Mouse (Mus musculus) gastrocnemius, postnatal 10 days (tissue): Measurements from ENCODE around the gene Lsamp. TPM values are rescaled to one million over a fixed set of nuclear protein-coding genes. Genes with fewer than 3 reads are reported as not detected.

Source experiments
- DNase-seq: peaks from one replicate; pipeline ENCODE4 v3.0.0; 2021; ENCODE audit warnings: mixed read lengths
- total RNA-seq, 2 experiments: library from RNA; stranded (reverse); gene quantifications; 2 replicates each; pipeline ENCODE4 v1.2.3; 2021

Gene Lsamp
- total RNA-seq, 2 experiments from 2014 or later, result 1.6 to 2.6 TPM

DNA sequence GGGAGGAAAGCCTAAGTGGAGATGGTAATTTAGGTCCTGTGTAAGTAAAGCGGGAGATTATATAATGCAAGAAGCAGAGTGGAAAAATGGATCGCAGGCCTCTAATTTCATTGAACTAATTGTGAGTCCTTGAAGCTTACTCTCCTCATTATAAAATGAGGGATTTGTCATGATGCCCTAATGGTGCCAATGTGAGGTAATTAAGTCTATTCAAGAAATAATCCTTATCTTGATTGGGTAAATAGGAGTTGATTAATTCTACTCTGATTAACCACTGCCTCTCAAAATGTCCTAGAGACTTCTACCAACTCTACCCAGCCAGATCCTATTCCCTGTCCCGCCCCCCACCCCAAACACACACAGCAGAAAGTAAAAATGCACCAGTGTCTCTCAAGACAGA is 1802.5 kb downstream of the Lsamp start:
- no peak for DNase-seq

DNA sequence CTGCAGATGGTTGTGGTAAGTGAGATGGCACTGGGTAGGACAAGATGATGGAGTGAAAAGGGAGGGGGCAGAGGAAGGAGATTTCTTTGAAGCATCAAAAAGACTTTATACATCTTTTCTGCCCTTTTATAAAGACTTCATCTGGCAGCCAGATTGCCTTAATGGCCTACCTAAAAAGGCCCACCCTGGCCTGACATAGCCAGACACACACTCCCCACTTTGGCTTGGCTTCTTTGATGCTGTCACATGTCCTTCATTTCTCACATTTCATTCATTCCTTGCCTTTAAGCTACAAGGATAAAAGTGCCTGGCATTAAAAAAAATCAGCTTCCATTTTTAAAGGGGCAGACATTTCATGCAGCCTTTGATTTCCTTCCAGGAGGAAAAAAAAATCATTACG is 1803.0 kb downstream of the Lsamp start:
- no peak for DNase-seq

DNA sequence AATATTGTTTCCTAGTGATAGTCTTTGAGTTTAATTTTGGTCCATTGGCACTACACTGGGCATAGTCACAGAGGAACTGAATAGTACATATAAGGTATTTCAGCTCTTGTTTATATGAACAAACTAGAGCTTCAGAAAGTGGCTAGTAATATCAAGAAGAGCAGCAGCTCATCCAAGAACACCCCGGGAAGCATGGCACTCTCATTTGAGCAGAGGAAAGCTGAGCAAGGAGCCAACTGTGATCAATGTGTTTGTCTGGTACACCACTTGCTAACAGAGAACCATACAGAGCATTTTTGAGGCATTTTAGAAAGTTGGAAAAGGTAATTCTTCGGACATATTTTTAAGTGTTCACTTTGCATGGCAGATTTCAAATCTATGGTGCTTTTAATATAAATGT is 1805.9 kb downstream of the Lsamp start:
- DNase-seq, result no peak

DNA sequence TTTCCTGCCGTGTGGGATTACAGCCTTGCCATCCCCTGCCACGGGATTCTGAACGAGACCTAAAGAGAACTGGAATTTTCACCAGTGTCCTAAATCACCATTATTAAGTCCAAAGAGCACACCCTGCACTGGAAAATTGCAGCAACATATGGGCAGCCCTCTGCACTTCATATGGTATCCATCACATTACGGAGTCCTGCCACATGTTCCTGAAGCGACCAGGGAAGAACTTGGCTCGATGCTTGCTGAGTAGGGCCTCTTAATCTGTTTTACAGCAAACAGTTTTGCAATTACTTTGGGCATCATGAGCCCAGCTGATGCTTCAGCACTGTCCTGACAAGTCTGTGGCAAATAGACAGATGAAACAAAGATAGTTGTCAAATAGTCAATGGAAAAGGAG is 1836.2 kb downstream of the Lsamp start:
- no peak for DNase-seq

DNA sequence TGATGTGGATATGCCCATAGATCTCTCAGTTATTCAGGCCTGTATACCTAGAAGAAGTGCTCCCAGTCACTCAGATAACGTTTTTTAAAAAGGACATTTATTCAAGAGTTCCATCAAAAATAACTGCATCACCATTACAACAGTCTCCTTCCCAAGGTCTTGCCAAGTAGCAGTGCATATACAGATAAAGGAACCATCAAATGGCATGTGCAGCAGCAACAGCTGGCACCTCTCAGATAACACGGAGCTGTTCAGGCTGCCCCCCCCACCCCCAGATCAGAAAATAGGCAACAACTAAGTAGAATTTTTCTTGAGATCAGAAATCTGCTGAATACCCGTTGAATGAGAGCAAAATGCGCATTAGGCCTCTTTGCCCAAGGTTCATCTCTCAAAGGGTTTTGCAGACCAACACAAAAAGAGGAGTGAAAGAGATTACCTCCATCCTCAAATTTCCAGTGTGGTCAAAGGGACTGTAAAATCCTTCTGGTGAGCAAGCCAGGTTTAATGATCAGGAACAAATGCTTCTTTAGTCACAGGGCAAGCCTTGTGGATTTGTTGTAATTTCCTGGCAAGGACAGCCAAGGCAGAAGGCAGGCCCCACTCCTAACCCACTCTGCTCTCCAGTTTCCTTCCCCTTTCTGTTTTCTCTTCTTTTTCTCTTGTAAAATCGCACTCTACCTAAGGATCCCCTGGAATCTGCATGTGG is 1842.9 kb downstream of the Lsamp start:
- DNase-seq, result no peak

DNA sequence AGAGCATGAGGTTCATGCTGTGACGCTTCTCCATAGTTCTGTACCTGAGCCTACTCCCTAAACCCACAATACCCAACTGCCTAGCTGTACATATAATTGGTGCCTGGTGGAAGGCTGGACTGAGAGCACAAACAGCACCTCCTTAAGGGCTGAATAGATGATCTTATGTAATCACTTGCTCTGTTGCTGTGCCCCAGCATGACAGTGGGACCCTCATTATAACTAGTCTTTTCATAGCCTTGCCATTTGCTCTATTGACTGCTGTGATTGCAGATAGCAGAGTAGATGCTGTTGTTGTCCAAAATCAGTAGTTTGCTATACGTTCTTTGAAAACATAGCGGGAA is 1843.4 kb downstream of the Lsamp start:
- no peak for DNase-seq

DNA sequence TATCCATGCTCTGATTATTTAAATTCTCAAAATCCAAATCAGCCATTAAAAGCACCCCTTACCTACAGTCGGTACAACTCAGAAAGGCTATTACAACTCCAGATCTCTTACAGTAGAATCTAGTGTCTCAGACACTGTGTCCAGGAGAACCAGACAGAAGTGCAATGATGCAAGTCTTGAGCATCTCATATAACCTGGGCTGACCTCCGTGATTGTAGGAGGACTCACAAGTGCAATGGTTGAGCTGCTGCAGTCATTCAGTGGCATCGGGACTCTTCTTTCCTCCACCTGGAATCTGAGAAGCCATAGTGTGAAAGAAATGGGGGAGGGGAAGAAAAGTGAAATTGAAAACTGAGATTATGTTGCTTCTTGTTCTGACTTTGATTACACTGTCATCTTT is 1850.5 kb downstream of the Lsamp start:
- DNase-seq, result no peak

DNA sequence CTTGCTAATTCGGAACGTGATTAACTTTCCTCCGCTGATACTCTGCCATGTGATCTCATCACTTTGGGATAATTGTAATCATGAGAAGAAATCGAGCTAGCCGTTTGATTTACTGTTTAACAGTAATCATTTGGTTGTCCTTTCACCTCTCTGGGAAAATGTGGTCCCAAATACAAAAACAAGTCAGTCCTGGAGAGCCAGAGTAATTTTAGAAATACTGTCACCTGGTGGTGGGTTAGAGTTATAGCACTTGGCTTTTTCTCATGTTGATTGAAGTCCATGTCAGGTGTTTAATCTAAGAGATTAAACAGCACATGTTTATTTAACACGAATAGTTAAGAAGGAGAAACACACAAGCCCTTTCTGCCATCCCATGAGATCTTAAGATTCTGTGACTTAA is 1851.6 kb downstream of the Lsamp start:
- DNase-seq, result no peak

DNA sequence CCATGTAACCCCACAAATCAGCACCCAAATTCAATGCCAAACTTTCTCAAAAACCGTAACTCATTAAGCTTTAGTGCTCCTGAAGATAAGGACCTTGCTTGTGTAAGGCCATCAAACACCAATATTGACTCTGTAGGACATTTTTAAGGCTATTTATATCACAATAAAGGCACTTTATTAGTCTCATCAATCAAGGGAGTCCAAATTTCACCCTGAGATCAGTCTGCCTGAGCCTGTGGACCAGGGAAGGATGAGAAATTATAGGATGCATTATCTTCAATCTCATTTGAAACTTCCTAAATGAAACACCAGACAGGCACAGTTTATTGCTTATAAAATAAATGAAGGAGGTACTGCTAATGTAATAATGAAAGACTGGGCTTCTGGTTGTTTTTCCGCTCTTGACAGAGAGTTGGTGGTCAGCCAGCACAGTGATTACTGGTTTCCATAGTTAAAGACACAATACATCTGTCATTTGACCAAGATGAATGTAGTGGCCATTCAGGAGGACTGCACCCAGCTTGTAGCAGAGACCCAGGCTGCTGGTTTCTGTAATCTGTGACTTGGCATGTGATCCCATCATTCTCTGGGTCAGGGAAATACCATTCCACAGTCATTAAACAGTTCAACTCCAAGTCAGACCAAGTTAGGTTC is 1855.7 kb downstream of the Lsamp start:
- DNase-seq, result no peak

DNA sequence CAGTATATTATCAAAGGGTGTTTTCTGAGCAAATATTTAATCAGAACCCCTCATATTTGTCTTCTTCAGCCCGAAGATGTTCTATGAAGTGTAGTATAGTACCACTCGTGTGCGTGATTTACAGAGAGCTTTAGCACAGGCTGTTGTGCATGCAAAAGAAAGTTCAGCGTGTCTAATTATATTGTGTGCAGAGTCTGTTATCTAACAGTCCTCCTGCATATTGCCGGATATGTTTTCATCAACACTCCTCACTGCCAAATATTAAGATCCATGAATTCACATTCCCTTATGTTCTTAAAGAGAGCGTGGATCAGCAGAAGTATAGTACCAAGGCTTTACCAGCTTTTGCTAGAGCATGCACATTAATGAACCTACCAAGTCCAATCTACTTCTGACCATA is 1862.7 kb downstream of the Lsamp start:
- DNase-seq, result no peak

DNA sequence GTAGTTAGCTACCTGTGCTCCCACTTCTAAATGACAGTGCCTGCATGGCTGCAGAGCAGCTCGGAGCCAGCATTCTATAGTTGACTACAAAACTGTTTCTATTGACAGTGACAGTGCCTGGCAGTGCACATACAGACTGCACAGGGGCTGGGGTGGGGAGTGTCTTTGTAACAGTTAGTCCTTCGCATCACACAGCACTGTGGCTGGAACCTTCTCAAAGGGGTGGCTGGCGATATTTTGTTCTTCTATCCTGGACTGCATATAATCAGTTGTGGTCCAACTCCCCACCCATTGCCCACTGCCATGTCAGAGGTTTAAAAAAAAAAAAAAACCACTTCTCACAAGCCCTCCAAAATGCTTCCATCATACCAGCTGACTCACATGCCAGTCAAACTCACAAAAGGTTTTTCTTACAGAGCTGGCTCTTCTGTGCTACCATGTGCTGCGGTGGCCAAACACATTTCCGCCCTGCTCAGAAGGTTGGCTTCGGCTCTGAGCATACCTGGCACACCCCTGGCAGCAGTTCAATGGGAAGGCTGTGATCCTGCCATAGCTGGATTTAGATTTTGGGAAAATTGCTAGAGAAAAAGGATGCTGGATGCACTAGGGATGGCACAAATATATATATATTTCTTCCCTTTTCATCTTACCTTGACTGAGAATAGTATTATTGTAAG is 1887.9 kb downstream of the Lsamp start:
- no peak for DNase-seq

DNA sequence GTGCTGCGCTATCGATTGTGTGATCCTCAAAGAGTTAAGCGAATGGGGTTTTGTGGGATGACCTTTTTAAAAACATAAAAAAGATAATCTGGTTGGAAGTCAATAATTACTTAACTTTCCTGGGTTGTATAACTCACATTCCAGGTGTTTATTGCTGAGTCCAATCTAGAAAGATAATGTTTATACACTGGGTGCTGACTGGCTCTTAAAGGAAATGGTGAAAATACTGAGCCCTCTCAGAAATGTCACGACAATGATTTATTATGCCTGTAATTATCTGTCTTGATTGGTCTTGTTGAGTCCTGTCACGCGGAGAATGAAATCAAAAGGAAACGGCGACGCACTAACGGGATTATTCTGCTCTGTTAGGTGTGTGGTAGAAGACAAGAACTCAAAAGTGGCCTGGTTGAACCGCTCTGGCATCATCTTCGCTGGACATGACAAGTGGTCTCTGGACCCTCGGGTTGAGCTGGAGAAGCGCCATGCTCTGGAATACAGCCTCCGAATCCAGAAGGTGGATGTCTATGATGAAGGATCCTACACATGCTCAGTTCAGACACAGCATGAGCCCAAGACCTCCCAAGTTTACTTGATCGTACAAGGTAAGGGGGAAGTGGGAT is 1904.5 kb downstream of the Lsamp start:
- DNase-seq, result no peak

DNA sequence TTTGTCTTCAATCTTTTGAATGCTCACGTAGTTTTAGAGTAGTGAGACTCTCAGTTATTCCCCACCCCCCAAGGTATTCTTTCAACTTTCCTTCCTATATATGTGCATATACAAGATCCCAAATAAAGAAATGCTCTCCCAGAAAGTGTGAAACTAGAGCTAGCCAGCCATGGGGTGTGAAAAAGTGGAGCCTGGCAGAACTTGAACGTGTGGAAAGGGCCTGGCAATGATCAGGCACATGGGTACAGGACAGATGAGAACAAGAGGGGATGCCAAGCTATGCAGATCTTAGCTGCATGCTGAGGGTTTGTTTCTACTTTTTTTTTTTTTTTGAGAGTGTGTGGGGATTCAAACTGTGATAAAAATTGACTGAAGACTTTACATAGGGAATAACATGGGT is 1916.6 kb downstream of the Lsamp start:
- DNase-seq, result no peak

DNA sequence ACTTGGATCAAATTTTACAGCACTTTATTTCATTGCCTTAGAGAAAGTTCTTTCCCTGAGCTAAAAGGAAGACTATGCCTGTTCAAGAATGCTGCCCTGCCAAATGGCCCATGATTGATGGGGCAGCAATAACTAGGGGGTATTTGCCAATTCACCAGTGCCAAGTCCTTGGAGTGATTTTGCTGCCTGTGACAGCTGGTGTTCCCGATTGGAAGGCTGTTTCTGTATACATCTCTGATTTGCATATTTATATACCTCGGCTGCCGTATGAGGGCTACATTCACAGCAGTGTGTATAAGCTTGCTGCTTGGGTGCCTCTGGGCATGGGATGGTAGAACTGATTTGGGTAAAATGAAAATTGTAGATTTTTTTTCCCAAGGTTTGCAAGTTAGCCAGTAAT is 1919.5 kb downstream of the Lsamp start:
- DNase-seq, result no peak

DNA sequence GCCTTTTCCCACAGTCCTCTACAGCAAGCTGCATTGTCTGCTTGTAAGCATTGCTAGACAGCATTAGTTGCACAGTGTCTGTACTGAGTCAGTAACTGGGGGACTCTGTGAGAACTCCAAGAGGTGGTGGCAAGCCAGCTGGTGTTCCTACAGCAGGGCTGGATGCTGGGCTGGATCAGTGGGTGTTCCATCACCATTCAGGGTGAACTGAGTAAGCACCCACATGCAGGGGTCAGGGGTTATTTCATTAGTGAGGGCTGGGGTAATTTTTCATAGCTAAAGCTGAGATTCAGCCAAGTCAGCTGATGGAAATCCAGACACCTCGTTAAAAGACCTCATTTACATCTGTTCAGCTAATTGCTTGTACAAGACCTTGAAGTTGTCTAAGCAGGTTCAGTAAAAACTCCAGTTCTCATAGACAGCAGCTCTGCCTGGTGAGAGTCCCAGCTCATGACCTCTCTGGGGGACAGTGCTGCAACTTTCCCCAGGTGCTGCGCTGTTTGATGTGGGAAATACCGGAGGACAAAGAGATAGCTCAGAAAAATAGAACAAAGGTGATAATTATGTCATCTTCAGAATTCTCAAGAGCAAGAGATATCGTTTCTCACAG is 1928.5 kb downstream of the Lsamp start:
- DNase-seq, result no peak

DNA sequence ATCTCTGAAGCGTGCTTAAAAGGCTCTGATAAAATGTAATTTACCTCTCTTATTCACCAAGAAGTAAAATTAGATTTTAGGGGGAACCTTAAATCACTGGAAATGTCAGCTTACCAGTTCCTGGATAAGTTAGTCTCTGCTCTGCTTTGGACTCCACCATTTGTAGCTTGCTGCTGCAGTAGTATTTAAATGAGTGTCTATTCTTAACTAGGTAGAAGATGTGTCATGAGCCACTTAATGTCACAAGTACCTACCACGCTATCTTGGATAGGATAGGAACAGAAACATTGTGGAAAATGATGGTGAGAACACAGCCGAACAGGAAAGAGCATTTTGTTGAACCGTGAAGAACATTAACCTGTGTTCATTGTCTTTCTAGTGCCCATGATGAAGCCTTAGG is 1929.2 kb downstream of the Lsamp start:
- no peak for DNase-seq

DNA sequence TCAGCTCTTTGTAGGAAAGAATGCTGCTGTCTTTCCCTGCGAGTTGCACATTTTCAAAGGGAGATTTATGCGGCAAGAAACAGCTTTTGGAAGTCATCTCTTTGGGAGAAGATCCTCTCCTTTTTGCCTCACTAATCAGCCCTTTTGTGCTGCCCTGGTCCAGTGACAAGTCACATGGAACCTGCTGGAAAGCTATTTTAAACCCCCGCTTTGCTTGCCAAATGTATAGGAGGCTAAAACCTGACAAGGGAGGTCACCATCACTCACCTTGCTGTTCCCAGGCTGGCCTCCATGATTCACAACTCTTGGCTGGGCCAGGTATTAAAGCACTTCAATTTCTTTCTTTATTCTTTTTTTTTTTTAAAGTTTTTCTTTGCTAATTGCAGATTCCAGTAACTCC is 1932.2 kb downstream of the Lsamp start:
- no peak for DNase-seq

DNA sequence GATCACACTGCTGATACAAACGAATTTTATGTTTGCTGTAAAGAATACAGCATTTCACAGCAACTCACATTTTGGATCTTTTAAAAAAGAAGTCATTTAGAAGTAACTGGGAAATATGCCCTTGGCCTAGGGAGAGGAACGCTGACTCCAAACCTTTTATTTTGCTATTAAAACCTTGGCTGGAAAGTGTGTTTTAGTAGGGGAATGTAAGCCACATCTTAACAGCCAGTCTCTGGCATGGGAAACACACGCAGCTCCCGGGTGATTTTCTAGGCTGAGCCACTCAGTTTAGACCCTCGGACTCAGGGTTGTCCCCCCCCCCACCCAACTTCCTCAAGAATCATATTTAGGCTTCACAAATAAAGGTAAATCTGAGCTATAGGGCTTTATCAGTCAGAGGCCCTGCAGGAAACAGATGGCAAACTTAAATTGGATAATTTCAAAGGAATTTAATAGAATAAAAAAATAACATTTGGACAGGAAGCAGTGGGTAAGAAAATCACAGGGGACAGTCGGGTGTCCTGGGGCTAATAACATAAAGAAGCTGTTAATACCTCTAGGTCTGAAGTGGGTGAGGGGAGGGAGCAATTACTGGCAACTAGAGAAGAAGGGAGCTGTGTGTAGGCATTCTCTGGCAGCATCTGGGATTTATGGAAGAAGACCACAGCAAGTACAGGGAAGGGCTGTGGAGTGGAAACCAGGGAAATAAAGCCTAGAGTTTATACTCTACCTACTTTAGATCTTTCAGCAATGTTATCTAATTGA is 1933.1 kb downstream of the Lsamp start:
- DNase-seq, result no peak

DNA sequence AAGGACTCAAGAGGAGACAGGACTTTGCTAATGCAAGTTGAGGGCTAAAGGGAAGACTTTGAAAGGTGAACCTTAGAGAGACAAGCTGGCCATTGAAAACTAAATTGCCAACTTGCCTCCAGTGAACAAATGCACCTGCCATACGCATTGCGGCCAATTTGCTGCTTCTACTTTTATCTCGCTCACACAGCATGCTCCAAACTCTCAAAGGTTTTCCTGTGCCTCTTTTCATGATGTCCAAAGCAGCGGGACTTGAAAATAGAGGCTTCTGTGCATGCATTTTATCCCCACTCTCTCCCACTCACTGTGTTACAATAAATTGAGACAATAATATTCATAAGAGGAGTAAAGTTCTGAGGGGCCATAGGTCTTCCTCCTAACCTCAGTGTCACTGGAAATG is 1945.4 kb downstream of the Lsamp start:
- DNase-seq, result no peak

DNA sequence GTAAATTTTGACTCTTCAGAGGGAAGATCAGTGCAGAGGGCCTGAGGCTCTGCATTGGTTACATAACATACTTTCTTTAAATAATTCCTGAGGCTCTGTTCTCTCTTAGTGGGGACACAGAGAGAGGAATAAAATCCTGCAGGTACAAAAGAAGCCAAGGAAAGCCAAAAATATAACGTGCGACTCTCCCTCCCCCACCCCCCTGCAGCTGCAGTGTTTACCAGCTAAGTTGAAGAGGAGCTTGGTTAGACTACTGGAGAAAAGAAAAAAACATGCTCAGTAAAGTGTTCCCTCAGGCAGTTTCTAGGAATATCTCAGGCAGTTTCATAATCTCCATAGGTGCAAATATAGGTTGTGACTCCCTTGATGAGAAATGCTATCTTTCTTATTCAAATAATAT is 1951.5 kb downstream of the Lsamp start:
- no peak for DNase-seq

DNA sequence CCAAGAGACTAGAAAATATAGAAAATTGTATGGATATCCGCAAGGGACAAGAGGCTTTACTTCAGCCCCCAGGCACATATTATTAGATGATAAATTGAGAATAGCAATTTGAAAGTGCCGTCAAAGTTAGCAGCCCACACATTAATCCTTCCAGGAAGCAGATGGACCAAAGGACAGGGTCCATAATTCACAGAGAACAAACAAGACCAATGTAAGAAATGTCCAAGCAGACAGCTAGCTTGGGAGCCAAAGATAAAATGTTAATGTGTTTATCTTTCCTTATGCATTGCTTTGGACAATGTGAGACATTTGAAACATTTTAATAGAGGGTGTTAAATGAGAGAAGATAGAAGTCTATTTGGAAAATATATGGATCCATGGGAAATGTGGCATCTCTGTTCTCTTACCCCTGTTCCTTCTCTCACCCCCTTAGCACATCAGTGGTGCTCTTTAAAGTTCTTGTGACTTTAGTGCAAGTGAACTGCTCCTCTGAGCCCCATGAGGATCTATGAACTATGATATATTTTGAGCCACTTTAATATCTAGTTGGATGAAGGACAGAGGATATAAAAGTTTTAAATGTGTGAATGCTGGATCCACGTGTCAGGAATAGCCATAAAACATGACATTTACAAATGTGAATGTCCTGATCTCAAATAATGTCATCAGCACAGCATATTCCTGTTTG is 1952.9 kb downstream of the Lsamp start:
- DNase-seq, result no peak

DNA sequence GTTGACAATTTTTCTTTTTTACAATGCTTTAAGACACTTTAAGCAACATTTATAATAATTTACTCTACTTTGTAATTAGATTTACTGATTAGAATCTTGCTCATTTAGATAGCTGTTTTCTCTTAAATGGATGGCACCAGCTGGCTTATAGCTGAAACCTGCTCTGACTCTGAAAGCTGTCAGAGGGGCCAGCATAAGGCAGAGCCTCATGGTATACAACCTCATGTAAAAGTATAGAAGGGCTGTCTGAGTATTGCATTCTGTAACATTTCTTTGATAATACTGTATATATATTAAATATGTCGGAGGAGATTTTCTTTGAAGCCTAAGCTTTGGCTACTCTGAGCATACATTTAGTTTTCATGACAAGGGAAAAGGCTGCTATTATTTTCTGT is 1953.4 kb downstream of the Lsamp start:
- no peak for DNase-seq
